Mouse (Mus musculus) thymus, postnatal 4 days (tissue): ENCODE measurements around the gene Wasf2.
"Not testable (repeated sequence)": the region's sequence is repeated elsewhere in the genome, so short reads cannot be mapped to it uniquely, and the experiment has no call there.

Experiments used
- DNase-seq: peaks from one replicate; pipeline ENCODE4 v3.0.0; 2021

The Wasf2 gene

GRCm38 (mm10) chr4:133129931-133130889 lies at the start of gene Wasf2:
TSS of gene Wasf2 (plus strand) at chr4:133130505.
- peak; percentile 95 for DNase-seq

- no peak for DNase-seq
Measured at GRCm38 (mm10) chr4:133080862-133081261, 49.4 kb upstream of the Wasf2 start.

DNA sequence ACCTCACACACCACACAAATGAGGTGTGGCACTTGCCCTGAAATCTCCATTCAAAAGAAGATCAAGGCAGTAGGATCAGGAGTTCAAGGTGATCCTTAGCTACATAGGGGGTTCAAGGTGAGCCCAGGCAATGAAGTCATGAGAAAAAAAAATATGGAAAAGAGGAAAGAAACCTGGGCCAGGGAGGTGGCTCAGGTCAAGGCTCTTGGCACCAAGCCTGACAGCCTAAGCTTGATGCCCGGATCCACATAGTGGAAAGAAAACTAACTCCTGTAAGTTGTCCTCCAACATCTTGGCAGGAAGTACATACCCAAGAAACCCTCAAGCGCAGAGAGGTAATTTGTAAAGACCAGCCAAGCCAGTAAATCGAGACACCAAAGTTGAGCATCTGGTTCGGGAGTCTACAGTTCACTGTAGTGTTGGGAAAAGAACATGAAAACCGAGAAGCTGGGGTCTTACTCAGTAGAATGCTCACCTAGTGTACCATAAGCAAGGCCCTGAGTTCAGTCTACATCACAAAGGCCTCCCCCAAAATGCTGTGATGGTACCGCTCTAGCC lies 48.0 kb upstream of the Wasf2 start:
- DNase-seq, result no peak

- peak; percentile 68 for DNase-seq
Measured at GRCm38 (mm10) chr4:133083991-133084861, 46.1 kb upstream of the Wasf2 start.

DNA sequence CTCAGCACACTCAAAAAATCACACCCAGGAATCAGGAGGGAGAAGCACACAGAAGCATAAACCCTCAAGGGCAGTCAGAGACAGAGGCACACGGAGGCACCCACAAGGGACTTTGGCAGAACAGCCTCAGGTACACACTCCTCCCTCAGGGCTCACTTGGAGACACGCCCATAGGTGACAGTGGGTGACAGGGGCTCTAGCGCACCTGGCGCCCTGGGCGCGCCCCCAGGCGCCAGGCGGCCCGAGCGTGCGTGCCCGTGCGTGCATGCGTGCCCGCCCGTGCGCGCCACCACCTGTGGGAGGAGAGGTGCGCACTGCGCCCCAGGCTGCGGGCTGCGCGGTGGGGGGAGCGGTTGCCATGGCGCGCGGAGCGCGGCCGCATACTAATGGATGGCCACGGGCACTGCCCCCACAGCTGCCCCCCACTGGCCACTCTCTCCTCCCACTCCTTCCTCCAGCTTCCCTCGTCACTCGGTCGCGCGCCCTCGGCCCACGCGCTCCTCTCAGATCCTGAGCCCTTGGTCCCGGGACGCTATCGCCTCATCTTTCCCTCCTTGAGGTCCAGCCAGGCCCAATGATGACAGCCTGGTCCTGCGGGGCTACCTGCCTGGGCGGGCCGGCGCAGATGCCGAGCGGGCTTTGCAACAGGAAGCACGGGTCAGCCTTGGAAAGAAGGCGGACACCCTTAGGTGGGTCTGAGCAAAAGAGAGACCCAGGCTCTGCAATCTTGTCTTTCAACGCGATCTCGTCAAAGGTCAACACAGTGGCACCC lies 45.1 kb upstream of the Wasf2 start:
- DNase-seq, result peak; percentile 90

GRCm38 (mm10) chr4:133085783-133086342 lies 44.4 kb upstream of the Wasf2 start:
- peak; percentile 83 for DNase-seq

- peak; percentile 64 for DNase-seq
Measured at GRCm38 (mm10) chr4:133087177-133087714, 43.1 kb upstream of the Wasf2 start.

DNA sequence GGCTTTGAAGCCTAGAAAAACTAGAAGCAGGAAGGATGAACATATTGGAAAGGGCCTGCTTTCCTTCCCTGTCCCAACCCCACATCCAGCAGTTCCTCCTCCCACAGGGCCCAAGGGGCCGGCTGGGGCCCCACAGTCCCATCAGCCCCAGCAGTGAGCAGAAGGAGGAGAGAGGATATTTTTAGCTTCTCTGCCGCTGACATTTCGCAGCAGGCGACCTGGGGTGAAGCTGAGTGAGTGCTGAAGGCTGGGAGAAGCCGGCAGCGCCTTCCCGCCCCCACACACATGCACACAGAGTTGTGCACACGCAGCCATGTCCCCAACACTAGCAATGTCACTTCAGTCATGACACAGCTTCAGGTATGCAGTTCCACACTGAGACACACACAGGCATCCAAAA lies 42.5 kb upstream of the Wasf2 start:
- peak; percentile 79 for DNase-seq

DNA sequence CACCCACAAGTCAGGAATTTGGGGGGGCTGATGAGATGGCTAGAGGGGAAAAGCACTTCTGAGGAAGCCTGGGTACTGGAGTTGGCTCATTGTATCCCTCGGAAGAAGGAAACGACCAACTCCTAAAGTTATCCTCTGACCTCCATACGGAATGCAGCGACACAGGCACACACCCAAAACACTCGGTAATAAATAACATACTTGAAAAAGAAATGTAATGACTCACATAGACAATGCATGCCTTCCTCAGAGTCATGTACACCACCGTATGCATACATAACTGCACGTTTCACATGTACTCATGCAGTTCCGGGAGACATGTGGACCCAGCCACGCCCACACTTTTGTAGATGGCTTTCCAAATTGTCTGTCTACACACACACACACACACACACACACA lies 41.0 kb upstream of the Wasf2 start:
- DNase-seq, result no peak

DNA sequence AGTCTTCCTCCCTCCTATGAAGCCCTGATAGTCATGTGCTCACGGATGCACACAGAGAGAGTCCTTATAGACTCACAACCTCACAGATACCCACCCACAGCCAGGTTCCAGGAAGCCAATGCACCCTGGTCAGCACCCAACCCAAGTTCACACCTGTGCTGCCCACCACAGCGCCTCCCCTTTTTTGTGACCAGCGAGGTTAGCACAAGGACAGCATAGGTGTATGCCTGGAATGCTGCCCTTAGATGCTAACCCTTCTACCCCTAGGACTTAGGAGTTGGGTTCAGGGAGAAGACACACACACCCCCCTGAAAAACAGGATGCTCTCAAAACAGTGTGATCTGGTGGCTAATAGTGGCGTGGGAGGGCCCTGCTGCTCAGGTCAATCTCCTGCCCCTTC lies 40.5 kb upstream of the Wasf2 start:
- DNase-seq, result no peak

DNA sequence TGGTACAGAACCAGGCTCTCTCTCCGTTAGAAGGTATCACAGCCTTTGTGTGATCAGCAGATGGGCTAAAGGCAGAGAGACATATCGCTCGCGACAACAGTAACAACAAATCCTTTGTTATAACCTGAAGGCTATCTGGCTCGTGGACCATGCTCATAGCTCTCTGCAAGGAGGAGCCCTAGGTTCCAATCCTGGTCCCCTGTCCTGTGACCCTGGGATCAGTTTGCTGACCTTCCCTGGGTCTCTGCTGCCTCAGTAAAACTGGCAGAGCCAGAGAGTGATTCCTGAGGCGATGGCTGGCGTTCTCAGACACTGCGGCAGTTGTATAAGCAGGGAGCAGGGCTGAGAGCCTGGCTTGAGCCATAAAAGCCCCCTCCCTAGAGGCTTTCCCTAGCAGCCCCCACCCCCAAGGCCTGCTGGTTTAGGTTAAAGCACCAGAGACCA lies 40.0 kb upstream of the Wasf2 start:
- DNase-seq, result no peak

DNA sequence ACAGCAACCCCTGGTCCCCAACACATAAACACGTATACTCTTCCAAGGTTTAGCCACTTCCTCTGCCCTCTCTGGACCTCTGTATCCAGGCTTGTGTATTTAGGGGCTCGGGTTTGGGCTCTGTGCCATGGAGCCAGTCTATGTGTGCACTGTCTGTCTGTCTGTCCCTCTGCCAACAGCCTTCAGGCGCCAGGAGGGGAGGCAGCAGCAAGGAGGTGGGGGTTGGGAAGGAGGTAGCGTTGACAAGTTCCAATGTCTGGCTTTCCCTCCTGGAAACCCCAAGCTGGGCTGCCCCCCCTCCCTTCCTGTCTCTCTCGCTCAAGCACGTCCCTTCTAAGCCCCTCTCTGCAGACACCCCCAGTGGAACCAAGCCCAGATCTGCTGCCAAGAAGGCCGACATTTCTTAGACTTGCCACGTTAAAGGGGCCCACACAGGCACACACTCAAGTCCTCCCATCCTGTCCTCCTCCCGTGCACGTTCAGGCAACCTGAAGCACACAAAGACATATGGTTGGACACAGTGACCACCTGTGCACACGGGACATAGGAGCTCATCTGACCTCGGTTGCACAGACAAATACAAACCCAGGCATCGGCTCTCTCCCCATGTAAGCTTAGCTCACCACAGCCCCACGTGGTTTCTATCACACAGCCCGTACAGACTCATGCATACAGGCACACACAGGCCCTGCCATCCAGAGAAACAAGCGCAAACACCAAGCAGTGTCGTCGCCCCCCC lies 39.4 kb upstream of the Wasf2 start:
- peak; percentile 68 for DNase-seq

GRCm38 (mm10) chr4:133091459-133091785 lies 38.9 kb upstream of the Wasf2 start:
- no peak for DNase-seq

- DNase-seq, result peak; percentile 81
Measured at GRCm38 (mm10) chr4:133092453-133092901, 37.8 kb upstream of the Wasf2 start.

GRCm38 (mm10) chr4:133093056-133093455 lies 37.2 kb upstream of the Wasf2 start:
- no peak for DNase-seq

DNA sequence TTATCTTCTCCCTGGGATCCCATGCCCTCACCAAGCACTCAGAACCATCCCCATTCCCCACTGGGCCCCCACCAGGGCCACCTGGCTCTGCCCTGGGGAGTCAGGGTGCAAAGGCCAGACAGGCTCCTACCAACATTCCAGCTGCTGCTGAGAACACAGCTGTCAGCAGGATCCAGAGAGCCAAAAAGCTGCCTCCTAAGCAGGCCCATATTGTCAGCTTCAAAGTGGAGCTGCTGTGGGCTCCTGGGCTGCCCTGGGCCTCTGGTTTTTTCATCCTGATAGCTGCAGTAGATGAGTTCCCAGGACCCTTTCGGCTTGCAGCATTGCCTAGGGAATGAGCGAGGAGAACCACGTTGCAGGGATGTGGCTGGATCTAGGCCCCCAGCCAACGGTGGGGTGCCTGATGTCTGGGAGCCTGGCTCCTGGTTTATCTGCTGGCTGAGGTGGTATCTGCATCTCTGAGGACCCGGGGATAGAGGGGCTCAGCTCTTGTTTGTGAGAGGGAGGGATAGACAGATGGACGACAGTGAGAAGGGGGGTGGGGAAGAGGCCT lies 36.7 kb upstream of the Wasf2 start:
- no peak for DNase-seq

DNA sequence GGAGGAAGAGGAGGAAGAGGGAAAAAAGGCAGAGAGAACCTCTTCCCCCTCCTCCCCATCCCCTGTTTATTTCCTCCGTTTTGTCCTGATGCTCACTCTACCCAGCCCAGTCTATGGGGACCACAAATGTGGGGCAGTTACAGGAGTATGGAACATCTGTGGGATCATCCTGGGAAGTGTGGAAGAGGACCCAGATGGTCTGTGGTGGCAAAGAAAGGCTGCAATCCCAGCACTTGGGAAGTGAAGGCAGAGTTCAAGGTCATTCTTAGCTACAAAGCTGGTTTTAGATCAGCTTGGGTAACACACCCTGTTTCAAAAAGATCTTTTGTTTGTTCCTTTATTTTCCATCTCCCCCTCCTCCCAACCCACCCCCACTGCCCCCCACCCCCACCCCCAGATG lies 36.0 kb upstream of the Wasf2 start:
- no peak for DNase-seq

GRCm38 (mm10) chr4:133094936-133095733 lies 35.2 kb upstream of the Wasf2 start:
- DNase-seq, result peak; percentile 85

DNA sequence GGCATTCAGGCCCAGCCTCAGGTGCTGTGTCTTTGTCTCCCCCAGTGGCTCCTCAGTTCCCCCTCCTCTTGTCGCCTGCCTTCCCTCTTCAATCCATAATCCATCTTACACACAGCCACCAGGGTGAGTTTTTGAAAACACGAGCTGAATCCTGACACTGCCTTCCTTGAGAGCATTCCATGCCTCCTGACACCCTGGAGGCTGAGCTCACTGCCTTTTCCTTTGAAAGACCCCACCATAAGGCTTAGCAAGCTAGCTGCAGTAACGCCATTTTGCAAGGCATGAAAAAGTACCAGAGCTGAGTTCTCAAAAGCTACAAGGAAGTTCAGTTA lies 34.6 kb upstream of the Wasf2 start:
- not testable (repeated sequence) for DNase-seq

DNA sequence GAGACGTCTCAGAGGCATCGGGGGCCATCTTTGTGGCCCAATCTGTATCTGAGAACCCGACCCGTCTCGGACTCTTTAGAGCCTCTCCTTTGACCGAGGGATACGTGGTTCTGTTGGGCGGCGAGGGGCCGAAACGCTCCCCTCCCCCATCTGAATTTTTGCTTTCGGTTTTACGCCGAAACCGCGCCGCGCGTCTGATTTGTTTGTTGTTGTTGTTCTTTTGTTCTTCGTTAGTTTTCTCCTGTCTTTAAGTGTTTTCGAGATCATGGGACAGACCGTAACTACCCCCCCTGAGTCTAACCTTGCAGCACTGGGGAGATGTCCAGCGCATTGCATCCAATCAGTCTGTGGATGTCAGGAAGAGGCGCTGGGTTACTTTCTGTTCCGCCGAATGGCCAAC lies 33.6 kb upstream of the Wasf2 start:
- DNase-seq, result not testable (repeated sequence)
